Mouse (Mus musculus): Measurements from ENCODE around the gene Dab1. TPM values are rescaled to one million over a fixed set of nuclear protein-coding genes. Genes with fewer than 3 reads are reported as not detected.

The Dab1 gene
- polyA plus RNA-seq, 1 experiment from 2014 or later = 11.2 TPM

DNA sequence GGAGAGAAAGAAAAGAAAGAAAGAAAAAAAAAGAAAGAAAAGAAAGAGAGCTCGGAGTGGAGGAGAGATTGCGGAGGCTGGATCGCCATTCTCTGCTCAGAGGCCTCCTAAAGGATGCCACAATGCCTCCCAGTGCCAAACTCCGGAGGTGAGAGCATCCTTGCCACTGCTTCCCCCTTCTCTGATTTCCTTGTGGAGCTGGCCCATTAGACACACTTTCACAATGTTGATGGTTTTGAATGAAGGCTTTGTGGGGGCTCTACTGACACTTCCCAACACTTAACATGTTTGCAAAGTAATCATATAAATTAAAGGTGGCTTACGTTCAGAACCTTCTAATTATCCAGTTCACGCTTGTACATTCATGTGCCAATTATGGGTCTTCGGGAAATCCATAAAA, 749.9 kb downstream of the Dab1 start:
- Histone ChIP-seq H3K4me1 (peaks cover 13% of the 10 kb centered on the region), H3K4me3 (replicated peaks) (peak overlapping the region; percentile 65), H3K9ac (no peak overlapping the region), H3K4me2 (peak overlapping the region; percentile 98), H3K36me3 (no peaks in the 10 kb centered on the region), H3K9me3 (no peaks in the 10 kb centered on the region), H3K27ac (no peak overlapping the region), H3K27me3 (replicated peaks) (peaks cover 48% of the 10 kb centered on the region)
- ATAC-seq (ENCODE audit: insufficient read depth, low FRiP score, low read depth) = no peak
- WGBS = 14% methylated on average over 7 of the region's 7 CpGs

- 68% methylated on average over 8 of the region's 8 CpGs for WGBS
- H3K9ac ChIP-seq = no peak overlapping the region
- H3K27ac ChIP-seq = no peak overlapping the region
- H3K27me3 ChIP-seq (replicated peaks) = peaks cover 34% of the 10 kb centered on the region
- no peak overlapping the region for H3K4me3 ChIP-seq (replicated peaks)
- no peak overlapping the region for H3K4me2 ChIP-seq
- H3K36me3 ChIP-seq = no peaks in the 10 kb centered on the region
- no peak for ATAC-seq (ENCODE audit: insufficient read depth, low FRiP score, low read depth)
- no peaks in the 10 kb centered on the region for H3K9me3 ChIP-seq
- peaks cover 13% of the 10 kb centered on the region for H3K4me1 ChIP-seq
Measured at GRCm38 (mm10) chr4:104371136-104371535, 752.0 kb downstream of the Dab1 start.

- no peak overlapping the region for H3K27ac ChIP-seq
- peaks cover 14% of the 10 kb centered on the region for H3K27me3 ChIP-seq (replicated peaks)
- no peaks in the 10 kb centered on the region for H3K36me3 ChIP-seq
- H3K9ac ChIP-seq = no peak overlapping the region
- H3K4me2 ChIP-seq = no peak overlapping the region
- H3K9me3 ChIP-seq = no peaks in the 10 kb centered on the region
- no peaks in the 10 kb centered on the region for H3K4me1 ChIP-seq
- WGBS = 64% methylated on average over 1 of the region's 1 CpGs
- H3K4me3 ChIP-seq (replicated peaks) = no peak overlapping the region
- no peak for ATAC-seq (ENCODE audit: insufficient read depth, low FRiP score, low read depth)
Measured at GRCm38 (mm10) chr4:104374191-104374590, 755.0 kb downstream of the Dab1 start.

- no peak for ATAC-seq (ENCODE audit: insufficient read depth, low FRiP score, low read depth)
Measured at GRCm38 (mm10) chr4:104384704-104385103, 765.5 kb downstream of the Dab1 start.

DNA sequence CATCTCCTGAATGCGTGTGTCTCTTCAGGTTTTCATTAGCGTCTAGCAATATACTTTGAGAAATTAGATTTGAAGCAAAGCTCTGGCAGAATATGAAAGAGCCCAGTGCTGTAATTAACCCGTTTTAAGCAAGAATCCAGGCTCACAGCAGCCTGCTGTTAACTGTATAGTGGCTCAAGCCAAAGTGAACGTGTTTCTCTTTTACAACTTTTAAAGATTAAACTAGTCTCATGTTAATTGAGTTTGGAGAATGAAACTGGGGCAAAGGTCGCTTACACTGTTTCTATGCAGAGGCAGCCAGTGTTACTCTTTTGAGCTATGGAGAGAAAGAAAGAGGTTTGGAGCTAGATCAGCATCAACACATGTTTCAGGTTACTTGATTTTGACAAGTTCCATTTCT, 766.1 kb downstream of the Dab1 start:
- Histone ChIP-seq H3K4me3 (replicated peaks) (no peak overlapping the region), H3K4me1 (no peaks in the 10 kb centered on the region), H3K36me3 (no peaks in the 10 kb centered on the region), H3K27me3 (replicated peaks) (no peaks in the 10 kb centered on the region), H3K27ac (no peak overlapping the region), H3K9ac (no peak overlapping the region), H3K4me2 (no peak overlapping the region), H3K9me3 (no peaks in the 10 kb centered on the region)
- 34% methylated on average over 5 of the region's 5 CpGs for WGBS
- no peak for ATAC-seq (ENCODE audit: insufficient read depth, low FRiP score, low read depth)

More at GRCm38 (mm10) chr4:104384704-104385103, 765.5 kb downstream of the Dab1 start:
- Histone ChIP-seq H3K27ac (no peak overlapping the region), H3K9ac (no peak overlapping the region), H3K9me3 (no peaks in the 10 kb centered on the region), H3K36me3 (no peaks in the 10 kb centered on the region), H3K4me3 (replicated peaks) (no peak overlapping the region), H3K27me3 (replicated peaks) (no peaks in the 10 kb centered on the region), H3K4me2 (0 out of 2 replicates have a peak overlapping the region, but pooled peaks have one; percentile 23), H3K4me1 (no peaks in the 10 kb centered on the region)
- WGBS = 40% methylated on average over 7 of the region's 7 CpGs

- H3K27me3 ChIP-seq (replicated peaks) = no peaks in the 10 kb centered on the region
- ATAC-seq (ENCODE audit: insufficient read depth, low FRiP score, low read depth) = no peak
- no peak overlapping the region for H3K9ac ChIP-seq
- WGBS = 75% methylated on average over 3 of the region's 3 CpGs
- H3K4me3 ChIP-seq (replicated peaks) = no peak overlapping the region
- no peak overlapping the region for H3K4me2 ChIP-seq
- H3K27ac ChIP-seq = no peak overlapping the region
- H3K4me1 ChIP-seq = no peaks in the 10 kb centered on the region
- H3K9me3 ChIP-seq = no peaks in the 10 kb centered on the region
- H3K36me3 ChIP-seq = no peaks in the 10 kb centered on the region
Measured at GRCm38 (mm10) chr4:104395515-104395914, 776.4 kb downstream of the Dab1 start.

- 87% methylated on average over 5 of the region's 5 CpGs for WGBS
- Histone ChIP-seq H3K9me3 (no peaks in the 10 kb centered on the region), H3K27me3 (replicated peaks) (no peaks in the 10 kb centered on the region), H3K27ac (no peak overlapping the region), H3K4me3 (replicated peaks) (no peak overlapping the region), H3K4me1 (no peaks in the 10 kb centered on the region), H3K9ac (no peak overlapping the region), H3K4me2 (no peak overlapping the region), H3K36me3 (no peaks in the 10 kb centered on the region)
- no peak for ATAC-seq (ENCODE audit: insufficient read depth, low FRiP score, low read depth)
Measured at GRCm38 (mm10) chr4:104396095-104396494, 776.9 kb downstream of the Dab1 start.

- Histone ChIP-seq H3K4me1 (no peaks in the 10 kb centered on the region), H3K4me3 (replicated peaks) (no peak overlapping the region), H3K4me2 (no peak overlapping the region), H3K27me3 (replicated peaks) (no peaks in the 10 kb centered on the region), H3K36me3 (no peaks in the 10 kb centered on the region), H3K9me3 (no peaks in the 10 kb centered on the region), H3K9ac (no peak overlapping the region), H3K27ac (no peak overlapping the region)
- WGBS = 52% methylated on average over 9 of the region's 9 CpGs
- no peak for ATAC-seq (ENCODE audit: insufficient read depth, low FRiP score, low read depth)
Measured at GRCm38 (mm10) chr4:104399106-104399730, 780.1 kb downstream of the Dab1 start.

DNA sequence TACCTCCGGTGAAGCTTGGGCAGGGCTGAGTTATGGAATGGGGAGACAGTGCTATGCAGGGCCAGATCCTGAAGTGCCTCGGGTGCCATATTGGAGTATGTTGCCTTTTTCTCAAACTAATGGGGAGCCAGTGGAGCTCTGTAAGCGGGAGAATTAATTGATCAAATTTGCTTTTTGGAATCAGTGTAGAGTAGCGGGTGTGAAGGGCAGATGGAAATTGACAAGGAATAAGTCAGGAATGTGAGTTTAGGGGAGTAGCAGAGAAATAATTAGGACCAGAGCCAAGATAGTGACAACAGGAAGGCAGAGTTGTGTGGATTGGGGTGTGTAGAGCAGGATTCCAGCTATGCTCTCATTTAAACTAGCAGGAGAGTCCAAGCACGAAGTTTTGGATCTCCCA, 784.9 kb downstream of the Dab1 start:
- no peaks in the 10 kb centered on the region for H3K9me3 ChIP-seq
- WGBS = 87% methylated on average over 5 of the region's 5 CpGs

DNA sequence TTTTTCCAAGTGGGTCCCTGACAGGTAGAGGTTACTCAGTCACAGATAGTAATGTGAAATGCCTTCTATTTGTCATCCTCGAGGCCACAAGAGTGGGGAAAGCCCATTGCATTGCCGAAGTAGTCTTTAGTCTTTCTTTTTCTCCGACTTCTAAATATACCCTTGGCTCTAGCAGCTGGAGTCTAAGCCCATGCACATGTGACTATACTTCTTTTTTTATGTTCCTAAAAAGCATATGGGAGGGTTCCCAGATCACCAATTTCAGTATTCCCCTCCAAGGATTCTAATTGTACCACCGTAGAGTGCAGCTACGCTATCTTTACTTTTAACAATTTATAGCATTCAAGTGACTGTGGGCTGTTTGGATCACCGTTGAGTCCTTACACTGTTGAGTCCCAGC, 791.8 kb downstream of the Dab1 start:
- H3K9me3 ChIP-seq = no peaks in the 10 kb centered on the region
- H3K27me3 ChIP-seq (replicated peaks) = no peaks in the 10 kb centered on the region
- H3K9ac ChIP-seq = no peak overlapping the region
- WGBS = 70% methylated on average over 6 of the region's 6 CpGs
- no peaks in the 10 kb centered on the region for H3K36me3 ChIP-seq
- no peak overlapping the region for H3K27ac ChIP-seq
- H3K4me1 ChIP-seq = no peaks in the 10 kb centered on the region
- no peak overlapping the region for H3K4me3 ChIP-seq (replicated peaks)
- H3K4me2 ChIP-seq = no peak overlapping the region
- ATAC-seq (ENCODE audit: insufficient read depth, low FRiP score, low read depth) = no peak

More for the DNA sequence above, 784.9 kb downstream of the Dab1 start:
- no peaks in the 10 kb centered on the region for H3K4me1 ChIP-seq
- H3K4me3 ChIP-seq (replicated peaks) = no peak overlapping the region
- H3K27ac ChIP-seq = no peak overlapping the region
- H3K36me3 ChIP-seq = no peaks in the 10 kb centered on the region
- no peak for ATAC-seq (ENCODE audit: insufficient read depth, low FRiP score, low read depth)
- no peak overlapping the region for H3K9ac ChIP-seq
- no peaks in the 10 kb centered on the region for H3K27me3 ChIP-seq (replicated peaks)
- H3K4me2 ChIP-seq = no peak overlapping the region

DNA sequence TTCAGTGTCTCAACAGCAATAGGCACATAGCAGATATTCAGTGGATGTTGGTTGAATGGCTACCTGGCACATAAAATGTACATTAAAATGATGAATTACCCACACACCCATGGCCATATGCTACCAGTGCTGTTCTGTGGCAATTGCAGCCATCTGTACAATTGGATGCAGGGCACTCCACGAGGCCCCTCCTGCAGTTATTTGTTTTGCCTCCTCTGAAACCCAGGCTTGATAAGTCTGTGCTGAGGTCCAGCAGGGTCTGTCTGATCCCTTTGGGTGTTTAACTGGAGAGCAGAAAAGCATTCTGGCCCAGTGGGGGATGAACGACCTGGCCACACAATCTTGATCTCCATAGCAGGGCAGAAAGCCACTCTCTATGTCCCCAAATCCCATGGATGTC, 796.3 kb downstream of the Dab1 start:
- H3K27me3 ChIP-seq (replicated peaks) = no peaks in the 10 kb centered on the region
- no peak overlapping the region for H3K4me3 ChIP-seq (replicated peaks)
- H3K9me3 ChIP-seq = no peaks in the 10 kb centered on the region
- H3K36me3 ChIP-seq = no peaks in the 10 kb centered on the region
- no peak overlapping the region for H3K4me2 ChIP-seq
- no peak overlapping the region for H3K9ac ChIP-seq
- WGBS = 61% methylated on average over 2 of the region's 2 CpGs
- no peaks in the 10 kb centered on the region for H3K4me1 ChIP-seq
- H3K27ac ChIP-seq = no peak overlapping the region
- ATAC-seq (ENCODE audit: insufficient read depth, low FRiP score, low read depth) = no peak

DNA sequence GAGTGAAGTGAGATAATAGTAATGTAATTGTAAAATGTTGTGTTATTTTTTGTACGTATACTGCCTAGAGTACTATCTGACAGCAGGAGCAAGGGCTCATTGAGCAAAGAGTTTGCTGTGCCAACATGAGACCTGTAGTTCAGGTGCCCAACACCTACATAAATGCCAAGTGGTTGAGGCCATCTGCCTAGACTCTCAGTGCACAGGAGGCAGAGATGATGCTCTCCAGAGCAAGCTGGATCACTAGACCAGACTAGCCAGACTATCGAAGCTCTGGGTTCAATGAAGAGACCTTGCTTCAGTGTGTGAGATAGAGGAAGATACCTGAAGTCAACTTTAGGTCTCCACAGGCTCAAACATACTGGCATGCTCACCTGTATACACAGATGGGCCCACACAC, 799.2 kb downstream of the Dab1 start:
- H3K9ac ChIP-seq = no peak overlapping the region
- H3K27ac ChIP-seq = no peak overlapping the region
- no peak for ATAC-seq (ENCODE audit: insufficient read depth, low FRiP score, low read depth)
- H3K27me3 ChIP-seq (replicated peaks) = no peaks in the 10 kb centered on the region
- H3K4me1 ChIP-seq = no peaks in the 10 kb centered on the region
- 92% methylated on average over 2 of the region's 2 CpGs for WGBS
- no peaks in the 10 kb centered on the region for H3K9me3 ChIP-seq
- H3K4me3 ChIP-seq (replicated peaks) = no peak overlapping the region
- no peak overlapping the region for H3K4me2 ChIP-seq
- H3K36me3 ChIP-seq = no peaks in the 10 kb centered on the region
